Comparison of ENCODE assay signal across 11 mouse cellular contexts in the genomic region with DNA sequence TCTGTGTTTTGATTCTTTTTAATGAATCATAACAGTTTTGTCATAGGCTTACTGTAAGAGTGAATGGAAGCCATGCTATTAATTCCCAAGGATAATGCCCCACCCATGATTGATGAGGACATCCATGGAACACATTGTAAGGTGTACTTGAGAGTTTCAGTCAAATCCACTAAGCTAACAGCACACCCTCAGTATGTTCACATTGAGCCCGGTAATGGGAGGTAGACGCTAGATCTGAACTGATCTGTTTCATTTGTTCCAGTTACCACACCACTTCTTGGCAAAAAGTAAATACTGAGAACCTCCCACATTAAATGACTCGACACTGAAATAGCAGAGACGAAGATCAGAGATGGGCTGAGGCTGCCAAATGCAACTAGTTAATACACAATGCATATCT.
"Had no signal": no experiment of that assay in that cellular context is flagged by ENCODE, and none has a peak within 500 bp of the region (broad histone marks: within the 10 kb centered on the region; RNA-seq: fewer than 3 reads in every experiment).

No protein-coding gene starts in this region.

- H3K4me1 ChIP-seq: midbrain, embryonic 13.5 days had no signal

- H3K9me3 ChIP-seq: limb, embryonic 13.5 days; midbrain, embryonic 13.5 days had no signal

- H3K9ac ChIP-seq: limb, embryonic 13.5 days; liver, embryonic 14.5 days; midbrain, embryonic 13.5 days had no signal

- H3K27me3 ChIP-seq: limb, embryonic 13.5 days; midbrain, embryonic 13.5 days had no signal

- DNase-seq: kidney, postnatal 4 days; left cerebral cortex, postnatal 4 days; lung, adult 2 months; lung, postnatal 36 days; thymus, postnatal 36 days had no signal

- H3K36me3 ChIP-seq: limb, embryonic 13.5 days; midbrain, embryonic 13.5 days had no signal

- H3K27ac ChIP-seq: kidney, postnatal 0 days; layer of hippocampus, adult 2 months; limb, embryonic 13.5 days; liver, embryonic 14.5 days; midbrain, embryonic 13.5 days had no signal

- H3K4me3 ChIP-seq: layer of hippocampus, adult 2 months; limb, embryonic 13.5 days; midbrain, embryonic 13.5 days had no signal

- H3K4me2 ChIP-seq: limb, embryonic 13.5 days; midbrain, embryonic 13.5 days had no signal

- ATAC-seq: lung, postnatal 0 days; midbrain, embryonic 13.5 days had no signal
